Mouse (Mus musculus) liver, embryonic 14.5 days (tissue): ENCODE data around the gene Gm29094.
"Not testable (repeated sequence)": the region's sequence is repeated elsewhere in the genome, so short reads cannot be mapped to it uniquely, and the experiment has no call there.

Experiments
- CTCF ChIP-seq: IDR thresholded peaks from 2 replicates; pipeline ENCODE4 v1.5.1; 2016; ENCODE audit warnings: antibody characterized with exemption, low read depth, control low read depth
- EP300 ChIP-seq: IDR thresholded peaks from 2 replicates; pipeline ENCODE4 v1.6.1; 2016; ENCODE audit warnings: antibody characterized with exemption, low read depth

DNA sequence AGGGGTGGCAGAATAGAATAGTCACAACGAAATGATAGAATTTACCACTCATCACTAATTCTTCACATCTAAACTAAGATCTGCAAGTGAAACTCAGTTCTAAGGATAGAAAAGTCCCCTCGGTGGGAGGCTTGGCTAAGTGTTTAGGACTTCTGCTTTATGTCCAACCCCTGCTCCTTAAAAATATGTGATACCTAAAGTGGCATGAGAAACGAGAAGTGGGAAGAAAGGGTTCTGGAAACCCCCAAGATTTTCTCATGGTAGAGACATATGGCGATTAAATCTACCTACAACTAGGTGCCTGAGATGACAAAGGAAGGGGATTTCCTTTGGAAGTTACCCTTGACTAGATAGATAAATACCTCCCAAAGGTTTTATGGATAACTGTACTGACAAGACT is 19.7 kb upstream of the Gm29094 start:
- TF ChIP-seq EP300, CTCF: not testable (repeated sequence)
